Mouse (Mus musculus): ENCODE results near the gene Wdr18. TPM values are rescaled to one million over a fixed set of nuclear protein-coding genes. Genes with fewer than 3 reads are reported as not detected.

Gene Wdr18
- total and polyA plus RNA-seq, 3 experiments: 28.5 to 69.0 (median 34.6) TPM

GRCm38 (mm10) chr10:79943471-79943901 is 16.5 kb upstream of the Wdr18 start:
- peaks cover 96% of the 10 kb centered on the region for H3K4me1 ChIP-seq (ENCODE audit: insufficient read depth, low read depth, low read length)
- no peak for ATAC-seq (ENCODE audit: extremely low read depth, insufficient number of reproducible peaks, low FRiP score, poor library complexity, severe bottlenecking)
- no peaks in the 10 kb centered on the region for H3K27me3 ChIP-seq (ENCODE audit: insufficient read depth, low read length)
- no peak for TF ChIP-seq GATA1 (IDR thresholded peaks at IDR 0.05; ENCODE audit: borderline replicate concordance, low read length)
- no peak for TF ChIP-seq TAL1 (conservative IDR thresholded peaks at IDR 0.05; ENCODE audit: low read depth, low read length)
- TF ChIP-seq POLR2AphosphoS5 (IDR thresholded peaks at IDR 0.05; ENCODE audit: insufficient replicate concordance, low read depth, low read length): no peak
- TF ChIP-seq GATA2 (IDR thresholded peaks at IDR 0.05; ENCODE audit: borderline replicate concordance, low read depth, low read length): no peak
- TF ChIP-seq CTCF (IDR thresholded peaks at IDR 0.05; ENCODE audit: low read depth, low read length): no peak
- peaks cover 98% of the 10 kb centered on the region for H3K36me3 ChIP-seq (replicated peaks)
- no peaks in the 10 kb centered on the region for H3K9me3 ChIP-seq (replicated peaks)
- H3K4me3 ChIP-seq (ENCODE audit: low read depth, low read length): peak overlapping the region; percentile 48; the same call in 1 of the 2 replicates
- DNase-seq (ENCODE audit: low spot score): no peak

DNA sequence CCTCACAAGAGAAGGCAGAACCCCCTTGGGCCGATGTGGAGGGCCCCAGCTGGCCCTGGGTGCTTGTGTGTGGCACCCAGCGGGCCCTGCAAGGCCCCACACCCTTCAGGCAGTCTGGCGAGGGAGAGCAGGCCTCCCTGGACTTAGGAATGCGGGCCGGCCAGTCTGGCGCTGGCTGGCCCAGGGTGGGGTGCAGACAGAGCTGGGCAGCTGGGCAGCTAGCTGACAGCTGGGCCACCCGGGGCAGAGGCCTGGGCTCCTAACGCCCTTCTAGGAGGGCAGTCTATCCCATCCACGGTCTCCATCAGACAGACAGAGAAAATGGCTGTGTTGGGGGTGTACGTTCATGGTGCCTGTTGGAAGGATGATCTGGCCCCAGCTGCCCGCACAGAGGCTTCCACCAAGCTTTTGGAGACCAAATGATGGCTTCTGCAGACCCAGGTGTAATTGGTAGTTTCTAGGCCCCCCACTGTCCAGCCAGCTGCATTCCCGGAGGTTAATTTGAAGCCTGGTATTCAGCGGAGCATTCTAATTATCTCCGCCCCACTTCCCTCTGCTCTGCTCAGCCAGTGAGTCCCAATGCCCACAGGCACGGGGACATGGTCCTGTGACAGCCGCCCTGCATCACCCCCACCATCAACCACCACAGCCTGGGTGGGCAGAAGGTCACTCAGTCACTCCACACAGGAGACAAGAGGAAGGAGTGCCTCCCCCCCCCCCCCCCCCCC is 14.3 kb upstream of the Wdr18 start:
- H3K4me3 ChIP-seq (ENCODE audit: low read depth, low read length): peak overlapping the region; percentile 62; the same call in 1 of the 2 replicates
- TF ChIP-seq CTCF (IDR thresholded peaks at IDR 0.05; ENCODE audit: low read depth, low read length): no peak
- TF ChIP-seq TAL1 (conservative IDR thresholded peaks at IDR 0.05; ENCODE audit: low read depth, low read length): no peak
- no peak for TF ChIP-seq POLR2AphosphoS5 (IDR thresholded peaks at IDR 0.05; ENCODE audit: insufficient replicate concordance, low read depth, low read length)
- no peak for TF ChIP-seq GATA2 (IDR thresholded peaks at IDR 0.05; ENCODE audit: borderline replicate concordance, low read depth, low read length)
- TF ChIP-seq GATA1 (IDR thresholded peaks at IDR 0.05; ENCODE audit: borderline replicate concordance, low read length): no peak
- peak; percentile 45 for DNase-seq (ENCODE audit: low spot score)
- H3K27me3 ChIP-seq (ENCODE audit: insufficient read depth, low read length): no peaks in the 10 kb centered on the region
- H3K4me1 ChIP-seq (ENCODE audit: insufficient read depth, low read depth, low read length): peaks cover 82% of the 10 kb centered on the region
- ATAC-seq (ENCODE audit: extremely low read depth, insufficient number of reproducible peaks, low FRiP score, poor library complexity, severe bottlenecking): 0 out of 2 replicates have a peak, but pooled peaks have one; percentile 18
- no peaks in the 10 kb centered on the region for H3K9me3 ChIP-seq (replicated peaks)
- peaks cover 98% of the 10 kb centered on the region for H3K36me3 ChIP-seq (replicated peaks)

DNA sequence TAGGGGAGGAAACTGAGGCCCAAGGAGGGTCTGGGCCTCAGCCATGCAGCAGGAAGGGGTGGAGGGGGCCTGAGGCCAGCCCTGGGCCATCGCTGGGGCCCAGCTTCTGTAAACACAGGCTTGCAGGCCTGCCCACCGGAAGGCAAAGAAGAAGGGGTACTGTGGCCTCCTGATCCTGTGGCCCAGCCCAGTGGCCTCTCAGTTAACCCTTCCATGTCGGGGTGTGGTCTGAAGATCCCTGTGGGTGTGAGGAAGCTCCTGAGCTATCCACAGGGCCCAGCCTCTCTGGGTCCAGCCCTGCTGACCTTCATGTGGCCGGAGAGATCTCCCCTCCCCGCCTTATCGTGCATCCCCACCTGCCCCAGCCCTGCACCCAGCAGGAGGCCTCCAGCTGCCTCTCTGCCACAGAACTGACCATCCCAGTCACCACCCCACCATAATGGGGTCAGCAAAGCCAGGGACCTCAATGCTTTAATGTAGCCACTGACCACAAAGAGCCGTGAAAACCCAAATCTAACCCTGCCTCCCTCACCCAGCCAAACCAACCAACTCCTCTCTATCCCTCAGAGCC is 13.1 kb upstream of the Wdr18 start:
- H3K4me3 ChIP-seq (ENCODE audit: low read depth, low read length): peak overlapping the region; percentile 62; the same call in 1 of the 2 replicates
- peaks cover 98% of the 10 kb centered on the region for H3K36me3 ChIP-seq (replicated peaks)
- TF ChIP-seq TAL1 (conservative IDR thresholded peaks at IDR 0.05; ENCODE audit: low read depth, low read length) (no peak), CTCF (IDR thresholded peaks at IDR 0.05; ENCODE audit: low read depth, low read length) (no peak), GATA1 (IDR thresholded peaks at IDR 0.05; ENCODE audit: borderline replicate concordance, low read length) (no peak)
- H3K27me3 ChIP-seq (ENCODE audit: insufficient read depth, low read length): no peaks in the 10 kb centered on the region
- H3K9me3 ChIP-seq (replicated peaks): no peaks in the 10 kb centered on the region
- peaks cover 71% of the 10 kb centered on the region for H3K4me1 ChIP-seq (ENCODE audit: insufficient read depth, low read depth, low read length)
- peak; percentile 52; the same call in 1 of the 2 replicates for ATAC-seq (ENCODE audit: extremely low read depth, insufficient number of reproducible peaks, low FRiP score, poor library complexity, severe bottlenecking)
- DNase-seq (ENCODE audit: low spot score): peak; percentile 65

DNA sequence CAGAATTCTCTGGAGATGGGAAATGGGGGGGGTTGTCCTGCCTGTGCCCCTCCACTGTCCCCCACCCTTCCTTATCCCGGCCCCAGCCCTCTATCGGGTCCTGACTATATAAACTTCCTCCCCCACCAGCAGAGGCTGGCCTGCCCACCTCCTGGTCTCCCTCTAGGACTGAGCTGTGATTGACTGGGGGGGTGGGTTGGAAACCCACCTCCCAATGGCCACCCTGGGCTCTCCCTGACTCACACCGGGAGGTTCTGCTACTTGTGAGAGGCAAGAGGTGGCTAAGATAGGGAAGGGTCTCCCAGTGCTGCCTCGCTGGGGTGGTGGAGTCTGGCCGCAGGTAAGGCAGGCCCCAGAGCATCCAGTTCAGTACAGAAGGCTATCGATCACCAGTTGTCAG is 12.4 kb upstream of the Wdr18 start:
- Histone ChIP-seq H3K9me3 (replicated peaks) (no peaks in the 10 kb centered on the region), H3K4me3 (ENCODE audit: low read depth, low read length) (no peak overlapping the region), H3K4me1 (ENCODE audit: insufficient read depth, low read depth, low read length) (peaks cover 64% of the 10 kb centered on the region), H3K36me3 (replicated peaks) (peaks cover 95% of the 10 kb centered on the region), H3K27me3 (ENCODE audit: insufficient read depth, low read length) (no peaks in the 10 kb centered on the region)
- no peak for ATAC-seq (ENCODE audit: extremely low read depth, insufficient number of reproducible peaks, low FRiP score, poor library complexity, severe bottlenecking)
- no peak for DNase-seq (ENCODE audit: low spot score)
- no peak for TF ChIP-seq POLR2AphosphoS5 (IDR thresholded peaks at IDR 0.05; ENCODE audit: insufficient replicate concordance, low read depth, low read length)
- TF ChIP-seq TAL1 (conservative IDR thresholded peaks at IDR 0.05; ENCODE audit: low read depth, low read length): no peak
- no peak for TF ChIP-seq CTCF (IDR thresholded peaks at IDR 0.05; ENCODE audit: low read depth, low read length)
- TF ChIP-seq GATA2 (IDR thresholded peaks at IDR 0.05; ENCODE audit: borderline replicate concordance, low read depth, low read length): no peak
- TF ChIP-seq GATA1 (IDR thresholded peaks at IDR 0.05; ENCODE audit: borderline replicate concordance, low read length): no peak

GRCm38 (mm10) chr10:79949873-79950272 is 10.1 kb upstream of the Wdr18 start:
- no peaks in the 10 kb centered on the region for H3K9me3 ChIP-seq (replicated peaks)
- peaks cover 89% of the 10 kb centered on the region for H3K36me3 ChIP-seq (replicated peaks)
- ATAC-seq (ENCODE audit: extremely low read depth, insufficient number of reproducible peaks, low FRiP score, poor library complexity, severe bottlenecking) (no peak), DNase-seq (ENCODE audit: low spot score) (no peak)
- H3K4me3 ChIP-seq (ENCODE audit: low read depth, low read length): no peak overlapping the region
- TF ChIP-seq POLR2AphosphoS5 (IDR thresholded peaks at IDR 0.05; ENCODE audit: insufficient replicate concordance, low read depth, low read length) (no peak), GATA1 (IDR thresholded peaks at IDR 0.05; ENCODE audit: borderline replicate concordance, low read length) (no peak), TAL1 (conservative IDR thresholded peaks at IDR 0.05; ENCODE audit: low read depth, low read length) (no peak), CTCF (IDR thresholded peaks at IDR 0.05; ENCODE audit: low read depth, low read length) (no peak), GATA2 (IDR thresholded peaks at IDR 0.05; ENCODE audit: borderline replicate concordance, low read depth, low read length) (no peak)
- no peaks in the 10 kb centered on the region for H3K27me3 ChIP-seq (ENCODE audit: insufficient read depth, low read length)
- peaks cover 50% of the 10 kb centered on the region for H3K4me1 ChIP-seq (ENCODE audit: insufficient read depth, low read depth, low read length)

- H3K4me3 ChIP-seq (ENCODE audit: low read depth, low read length): no peak overlapping the region
- no peak for TF ChIP-seq POLR2AphosphoS5 (IDR thresholded peaks at IDR 0.05; ENCODE audit: insufficient replicate concordance, low read depth, low read length)
- no peak for TF ChIP-seq GATA1 (IDR thresholded peaks at IDR 0.05; ENCODE audit: borderline replicate concordance, low read length)
- no peak for TF ChIP-seq GATA2 (IDR thresholded peaks at IDR 0.05; ENCODE audit: borderline replicate concordance, low read depth, low read length)
- TF ChIP-seq TAL1 (conservative IDR thresholded peaks at IDR 0.05; ENCODE audit: low read depth, low read length): no peak
- no peak for TF ChIP-seq CTCF (IDR thresholded peaks at IDR 0.05; ENCODE audit: low read depth, low read length)
- ATAC-seq (ENCODE audit: extremely low read depth, insufficient number of reproducible peaks, low FRiP score, poor library complexity, severe bottlenecking): no peak
- peaks cover under 1% of the 10 kb centered on the region; the same call in 1 of the 2 replicates for H3K27me3 ChIP-seq (ENCODE audit: insufficient read depth, low read length)
- DNase-seq (ENCODE audit: low spot score): no peak
- peaks cover 82% of the 10 kb centered on the region for H3K36me3 ChIP-seq (replicated peaks)
- peaks cover 44% of the 10 kb centered on the region for H3K4me1 ChIP-seq (ENCODE audit: insufficient read depth, low read depth, low read length)
- no peaks in the 10 kb centered on the region for H3K9me3 ChIP-seq (replicated peaks)
These were observed 9.3 kb upstream of the Wdr18 start for GRCm38 (mm10) chr10:79950661-79951060.

Data from G1E (cell line).